Mouse (Mus musculus): Measurements from ENCODE around the gene Fam228a. TPM values are rescaled to one million over a fixed set of nuclear protein-coding genes. Genes with fewer than 3 reads are reported as not detected.
"Not testable (repeated sequence)": the region's sequence is repeated elsewhere in the genome, so short reads cannot be mapped to it uniquely, and the experiment has no call there.

Fam228a gene
- total RNA-seq, 2 experiments from 2014 or later = 0.34 to 0.39 TPM

GRCm38 (mm10) chr12:4719066-4719761 is 19.0 kb downstream of the Fam228a start:
- DNase-seq (ENCODE audit: low spot score in 2 of 2) = no peak

- DNase-seq (ENCODE audit: low spot score in 2 of 2) = no peak
Observed at GRCm38 (mm10) chr12:4717417-4717816, 20.8 kb downstream of the Fam228a start.

GRCm38 (mm10) chr12:4715606-4716005 is 22.6 kb downstream of the Fam228a start:
- DNase-seq (ENCODE audit: low spot score in 2 of 2) = no peak

GRCm38 (mm10) chr12:4713361-4713760 is 24.9 kb downstream of the Fam228a start:
- no peak for DNase-seq (ENCODE audit: low spot score in 2 of 2)

- DNase-seq (ENCODE audit: low spot score in 2 of 2) = no peak
Observed at GRCm38 (mm10) chr12:4709926-4710325, 28.3 kb downstream of the Fam228a start.

- DNase-seq (ENCODE audit: low spot score in 2 of 2) = no peak
Observed at GRCm38 (mm10) chr12:4708881-4709604, 29.2 kb downstream of the Fam228a start.

GRCm38 (mm10) chr12:4708296-4708695 is 29.9 kb downstream of the Fam228a start:
- DNase-seq (ENCODE audit: low spot score in 2 of 2) = no peak

GRCm38 (mm10) chr12:4707488-4708017 is 30.7 kb downstream of the Fam228a start:
- DNase-seq (ENCODE audit: low spot score in 2 of 2) = no peak

GRCm38 (mm10) chr12:4706901-4707300 is 31.3 kb downstream of the Fam228a start:
- no peak for DNase-seq (ENCODE audit: low spot score in 2 of 2)

GRCm38 (mm10) chr12:4706175-4706574 is 32.1 kb downstream of the Fam228a start:
- no peak for DNase-seq (ENCODE audit: low spot score in 2 of 2)

- DNase-seq (ENCODE audit: low spot score in 2 of 2) = not testable (repeated sequence)
Observed at GRCm38 (mm10) chr12:4705626-4706025, 32.6 kb downstream of the Fam228a start.

- DNase-seq (ENCODE audit: low spot score in 2 of 2) = no peak
Observed at GRCm38 (mm10) chr12:4694534-4694933, 43.7 kb downstream of the Fam228a start.

GRCm38 (mm10) chr12:4691193-4691592 is 47.0 kb downstream of the Fam228a start:
- DNase-seq (ENCODE audit: low spot score in 2 of 2) = no peak

GRCm38 (mm10) chr12:4689341-4689740 is 48.9 kb downstream of the Fam228a start:
- DNase-seq (ENCODE audit: low spot score in 2 of 2) = no peak

GRCm38 (mm10) chr12:4688386-4688785 is 49.8 kb downstream of the Fam228a start:
- DNase-seq (ENCODE audit: low spot score in 2 of 2) = no peak

GRCm38 (mm10) chr12:4685441-4685840 is 52.8 kb downstream of the Fam228a start:
- DNase-seq (ENCODE audit: low spot score in 2 of 2) = no peak

- DNase-seq (ENCODE audit: low spot score in 2 of 2) = no peak
Observed at GRCm38 (mm10) chr12:4679971-4680370, 58.3 kb downstream of the Fam228a start.

GRCm38 (mm10) chr12:4676336-4676735 is 61.9 kb downstream of the Fam228a start:
- DNase-seq (ENCODE audit: low spot score in 2 of 2) = no peak

GRCm38 (mm10) chr12:4665675-4666037 is 72.6 kb downstream of the Fam228a start:
- no peak for DNase-seq (ENCODE audit: low spot score in 2 of 2)

GRCm38 (mm10) chr12:4664929-4665674 is 73.1 kb downstream of the Fam228a start:
- no peak for DNase-seq (ENCODE audit: low spot score in 2 of 2)

Measured in adrenal gland, postnatal 4 days (tissue).